Mouse (Mus musculus): ENCODE data around the gene Gtsf1l.

DNA sequence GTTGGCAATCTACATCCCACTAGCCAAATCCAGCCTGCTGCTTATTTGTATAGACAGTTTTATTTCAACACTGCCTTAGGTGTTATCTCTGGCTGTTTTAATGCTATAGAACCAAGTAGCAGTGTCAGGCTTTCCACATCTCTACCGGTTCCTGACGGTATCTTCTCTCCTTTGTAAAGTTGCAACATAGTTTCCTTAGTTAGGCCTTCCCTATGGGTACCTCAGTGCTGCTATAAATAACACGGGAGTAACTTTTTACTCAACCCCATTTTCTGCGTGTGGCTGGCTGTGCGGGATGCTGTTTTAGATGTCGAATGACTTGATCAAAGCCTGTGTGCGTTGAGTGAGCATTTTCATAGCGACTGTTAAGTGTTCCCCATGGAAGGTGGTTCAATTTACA lies 1.1 kb downstream of the Gtsf1l start:
- TF ChIP-seq CTCF (IDR thresholded peaks at IDR 0.05; ENCODE audit: insufficient read depth, low read depth, low read length) (no peak), POLR2A (IDR thresholded peaks at IDR 0.05; ENCODE audit: insufficient read depth, low read depth, low read length) (no peak)
